Mouse (Mus musculus) embryonic fibroblast, embryonic 13.5 days (primary cell): ENCODE data around the gene Fam187a.

Experiments used
- CTCF ChIP-seq: IDR thresholded peaks from 2 replicates; pipeline ENCODE4 v1.5.1; 2011; ENCODE audit warnings: mild to moderate bottlenecking, control low read depth, low read length, moderate library complexity, borderline replicate concordance; ENCODE audit not compliant: insufficient read depth
- POLR2A ChIP-seq: IDR thresholded peaks from 2 replicates; pipeline ENCODE4 v1.6.1; 2011; ENCODE audit warnings: low read depth, mild to moderate bottlenecking, control low read depth, low read length, moderate library complexity

DNA sequence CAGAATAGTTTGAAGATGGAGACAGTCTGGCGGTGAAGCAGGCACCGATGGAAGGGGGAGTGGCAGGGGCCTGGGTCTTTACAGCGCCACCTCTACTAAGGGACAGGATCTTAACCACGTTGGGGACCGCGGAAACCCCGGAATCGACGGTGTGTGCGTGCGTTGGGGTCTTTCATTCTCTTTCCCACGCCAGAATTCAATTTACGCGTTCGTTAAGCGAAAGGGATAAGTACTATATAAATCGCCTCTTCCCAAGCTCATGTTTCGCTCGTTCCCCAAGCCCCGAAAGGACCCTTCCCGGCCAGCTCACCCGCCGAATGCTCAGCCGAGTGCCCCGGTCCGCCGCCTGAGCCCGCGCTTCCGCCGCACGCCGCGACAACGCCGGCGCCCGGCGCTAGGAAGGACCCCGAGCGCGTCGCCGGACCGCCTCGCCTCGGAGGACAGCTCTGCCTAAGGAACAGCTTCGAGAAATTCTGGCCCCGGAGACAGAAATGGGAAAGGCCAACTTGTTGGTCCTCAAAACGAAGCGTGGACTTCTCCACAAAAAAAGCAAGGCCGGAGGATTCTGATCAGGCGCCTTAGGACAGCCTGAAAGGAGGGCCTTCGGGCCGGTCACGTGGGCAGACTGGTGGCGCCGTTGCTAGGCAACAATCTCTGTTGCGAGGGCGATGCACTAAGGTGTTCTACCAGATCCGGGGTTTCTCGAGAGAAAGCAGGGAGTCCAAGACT, 4.2 kb upstream of the Fam187a start, which contains the start of the genes Eftud2 and Ccdc103:
- TF ChIP-seq CTCF = no peak
- peak; percentile 76 for TF ChIP-seq POLR2A
